Mouse (Mus musculus) splenic B cell, adult 2 months (primary cell): ENCODE data around the gene Cisd1.
A peak's percentile ranks its signal among the peaks of the same experiment; 100 is the strongest.

Experiments used
- DNase-seq: peaks from one replicate; pipeline ENCODE4 v3.0.0-alpha.2; 2011; ENCODE audit warnings: low read depth, low spot score
- H3K27me3 ChIP-seq: 2 replicates; pipeline ENCODE4 v1.6.1; 2012; ENCODE audit warnings: mild to moderate bottlenecking, low read length, moderate library complexity, mixed read lengths; ENCODE audit not compliant: control insufficient read depth, poor library complexity, insufficient read depth, severe bottlenecking
- H3K36me3 ChIP-seq: 2 replicates; pipeline ENCODE4 v1.6.1; 2012; ENCODE audit warnings: mild to moderate bottlenecking, low read length, moderate library complexity, mixed read lengths; ENCODE audit not compliant: control insufficient read depth, poor library complexity, insufficient read depth, severe bottlenecking

Cisd1 gene

DNA sequence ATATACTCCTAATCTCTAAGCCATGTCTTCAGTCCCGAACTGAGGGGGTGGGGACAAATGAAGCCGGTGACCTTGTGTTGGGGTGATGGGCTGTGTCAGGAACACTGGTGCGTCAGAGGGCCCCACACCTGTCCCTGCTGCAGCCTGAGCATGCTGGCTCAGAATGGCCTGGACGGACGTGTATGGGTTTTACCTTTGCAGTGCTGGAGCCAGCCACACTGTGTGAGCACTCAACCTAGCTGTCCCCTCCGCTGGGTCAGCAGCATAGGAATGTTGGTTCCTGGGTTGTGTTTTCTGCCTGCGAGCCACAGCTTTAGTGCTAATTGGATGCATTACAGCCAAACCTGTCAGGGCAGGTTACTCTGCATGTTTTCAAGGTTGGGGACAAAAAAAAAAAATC lies 18.6 kb downstream of the Cisd1 start:
- no peaks in the 10 kb centered on the region for H3K36me3 ChIP-seq
- DNase-seq = no peak
- no peaks in the 10 kb centered on the region for H3K27me3 ChIP-seq

DNA sequence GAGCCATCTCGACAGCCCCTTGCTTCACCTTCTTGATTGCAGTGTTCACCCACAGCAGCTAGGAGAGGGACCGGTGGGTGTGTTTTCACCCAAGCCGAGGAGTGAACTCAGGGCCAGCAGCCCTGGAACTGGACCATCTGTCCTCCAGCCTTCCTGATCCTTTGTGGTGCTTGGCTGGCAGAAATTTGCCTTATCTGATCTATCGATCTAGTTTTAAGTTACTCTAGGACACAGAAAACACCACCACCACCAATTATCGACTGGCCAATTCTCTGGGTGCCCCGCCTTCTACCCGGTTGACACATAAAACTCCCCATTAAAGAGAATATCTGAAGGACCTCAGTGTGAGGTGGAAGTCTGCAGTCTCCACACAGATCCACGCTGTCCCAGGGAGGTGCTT lies 21.1 kb downstream of the Cisd1 start:
- no peaks in the 10 kb centered on the region for H3K27me3 ChIP-seq
- no peaks in the 10 kb centered on the region for H3K36me3 ChIP-seq
- no peak for DNase-seq

GRCm38 (mm10) chr10:71316497-71316896 lies 28.3 kb downstream of the Cisd1 start:
- Histone ChIP-seq H3K36me3 (no peaks in the 10 kb centered on the region), H3K27me3 (no peaks in the 10 kb centered on the region)
- DNase-seq = no peak

- H3K36me3 ChIP-seq = no peaks in the 10 kb centered on the region
- H3K27me3 ChIP-seq = no peaks in the 10 kb centered on the region
- no peak for DNase-seq
These were observed 28.7 kb downstream of the Cisd1 start for GRCm38 (mm10) chr10:71316056-71316455.

- DNase-seq = no peak
- no peaks in the 10 kb centered on the region for H3K27me3 ChIP-seq
- no peaks in the 10 kb centered on the region for H3K36me3 ChIP-seq
These were observed 30.2 kb downstream of the Cisd1 start for GRCm38 (mm10) chr10:71314596-71314995.

DNA sequence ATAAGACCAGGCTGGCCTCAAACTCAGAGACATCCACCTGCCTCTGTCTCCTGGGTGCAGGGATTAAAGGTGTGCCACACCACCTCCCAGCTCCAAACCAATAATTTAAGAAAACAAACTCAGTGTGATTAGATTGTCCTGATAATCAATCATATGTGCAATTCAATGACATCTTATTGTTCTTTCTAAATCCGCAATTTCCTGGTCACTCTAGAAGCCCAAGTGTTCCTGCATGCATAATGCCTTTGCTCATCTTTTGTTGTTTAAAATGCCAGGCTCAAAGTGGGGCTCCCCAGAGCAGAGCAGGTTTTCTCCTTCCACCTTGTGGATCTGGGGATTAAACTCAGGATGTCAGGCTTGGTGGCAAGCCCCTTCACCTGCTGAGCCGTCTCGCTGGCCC lies 34.5 kb downstream of the Cisd1 start:
- H3K36me3 ChIP-seq = no peaks in the 10 kb centered on the region
- H3K27me3 ChIP-seq = no peaks in the 10 kb centered on the region
- no peak for DNase-seq

GRCm38 (mm10) chr10:71308199-71308598 lies 36.6 kb downstream of the Cisd1 start:
- no peak for DNase-seq
- Histone ChIP-seq H3K36me3 (no peaks in the 10 kb centered on the region), H3K27me3 (no peaks in the 10 kb centered on the region)

- no peaks in the 10 kb centered on the region for H3K27me3 ChIP-seq
- H3K36me3 ChIP-seq = no peaks in the 10 kb centered on the region
- peak; percentile 29 for DNase-seq
These were observed 38.0 kb downstream of the Cisd1 start for GRCm38 (mm10) chr10:71306759-71307158.

- Histone ChIP-seq H3K36me3 (no peaks in the 10 kb centered on the region), H3K27me3 (no peaks in the 10 kb centered on the region)
- peak; percentile 77 for DNase-seq
These were observed 38.6 kb downstream of the Cisd1 start for GRCm38 (mm10) chr10:71306190-71306589.

DNA sequence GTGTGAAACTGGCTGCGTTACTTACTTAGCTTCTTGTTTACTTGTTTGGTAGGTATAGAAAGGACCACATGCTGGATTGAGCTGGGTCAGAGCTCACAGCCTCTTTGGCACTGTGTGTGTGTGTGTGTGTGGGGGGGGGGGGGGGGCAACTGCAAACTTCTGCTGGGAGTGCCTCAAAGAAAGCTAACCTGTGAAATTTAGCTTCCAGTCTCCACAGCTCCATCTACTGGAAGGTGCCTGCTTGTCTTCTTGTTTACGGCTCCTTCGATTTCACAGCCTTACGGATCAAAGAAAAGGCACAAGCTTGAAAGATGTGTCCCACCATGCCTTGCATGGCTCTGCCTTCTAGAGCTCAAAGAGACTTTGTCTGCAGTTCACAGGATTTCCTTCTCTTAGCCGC lies 42.3 kb downstream of the Cisd1 start:
- Histone ChIP-seq H3K36me3 (no peaks in the 10 kb centered on the region), H3K27me3 (no peaks in the 10 kb centered on the region)
- DNase-seq = peak; percentile 75

GRCm38 (mm10) chr10:71300161-71300560 lies 44.6 kb downstream of the Cisd1 start:
- no peak for DNase-seq
- Histone ChIP-seq H3K36me3 (no peaks in the 10 kb centered on the region), H3K27me3 (no peaks in the 10 kb centered on the region)

DNA sequence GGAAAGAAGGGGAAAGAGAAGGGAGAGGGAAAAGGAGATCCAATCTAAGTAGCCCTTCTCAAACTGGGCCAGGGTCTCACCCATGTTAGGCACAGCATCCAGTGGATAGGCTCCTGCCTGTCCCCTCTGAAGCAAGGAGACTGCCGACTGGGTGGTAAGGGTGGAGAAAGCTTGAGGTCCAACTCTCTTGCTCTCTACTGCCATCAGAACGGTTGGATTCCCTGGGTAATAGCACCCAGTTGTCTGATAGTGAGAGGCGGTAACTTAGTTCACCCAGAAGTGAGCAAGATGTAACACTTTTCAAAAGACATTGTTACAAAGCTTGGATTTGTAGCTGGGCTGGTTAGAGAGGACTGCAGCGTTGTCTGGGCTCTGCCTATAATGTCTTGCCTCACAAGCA lies 51.5 kb downstream of the Cisd1 start:
- H3K36me3 ChIP-seq = no peaks in the 10 kb centered on the region
- H3K27me3 ChIP-seq = no peaks in the 10 kb centered on the region
- peak; percentile 13 for DNase-seq

DNA sequence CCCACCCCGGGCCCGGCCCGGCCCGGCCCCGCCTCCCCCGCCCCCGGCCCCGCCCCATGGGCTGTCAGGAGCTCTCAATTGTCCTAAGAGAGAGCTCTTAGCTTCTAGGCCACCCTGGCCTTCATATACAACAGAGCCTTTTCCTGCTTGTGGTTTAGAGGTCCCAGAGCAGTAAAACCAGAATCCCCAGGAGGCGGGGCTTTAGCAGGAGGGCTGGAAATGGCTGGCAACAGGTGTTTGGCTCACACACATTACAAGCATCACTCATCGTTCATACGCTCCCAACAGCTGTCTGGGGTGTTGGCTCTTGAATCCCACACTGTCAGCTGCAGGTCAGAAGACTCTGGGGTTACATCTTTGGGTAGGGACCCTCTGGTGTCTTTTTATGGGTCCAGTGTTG lies 52.5 kb downstream of the Cisd1 start:
- DNase-seq = peak; percentile 40

DNA sequence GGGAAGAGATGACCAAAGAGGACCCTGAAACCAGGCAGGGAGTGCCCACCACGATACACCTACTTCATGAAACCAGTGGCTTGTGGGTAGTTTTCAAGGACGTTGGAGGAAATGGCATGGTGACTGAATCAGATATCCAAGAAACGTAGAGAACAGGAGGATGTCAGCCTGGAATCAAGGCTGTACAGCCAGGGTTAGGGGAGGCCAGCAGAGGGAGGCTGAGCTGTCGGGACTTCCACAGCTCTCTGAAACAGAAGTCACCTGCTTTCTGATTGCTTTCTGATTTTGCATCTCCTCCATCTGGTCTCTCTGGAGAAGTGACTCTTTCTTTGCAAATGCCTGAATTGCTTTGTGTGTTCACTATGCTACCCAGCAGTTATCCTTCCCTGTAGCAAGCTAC lies 53.0 kb downstream of the Cisd1 start:
- peak; percentile 43 for DNase-seq
- no peaks in the 10 kb centered on the region for H3K27me3 ChIP-seq
- H3K36me3 ChIP-seq = no peaks in the 10 kb centered on the region

More for the DNA sequence above, 52.5 kb downstream of the Cisd1 start:
- Histone ChIP-seq H3K36me3 (no peaks in the 10 kb centered on the region), H3K27me3 (no peaks in the 10 kb centered on the region)

DNA sequence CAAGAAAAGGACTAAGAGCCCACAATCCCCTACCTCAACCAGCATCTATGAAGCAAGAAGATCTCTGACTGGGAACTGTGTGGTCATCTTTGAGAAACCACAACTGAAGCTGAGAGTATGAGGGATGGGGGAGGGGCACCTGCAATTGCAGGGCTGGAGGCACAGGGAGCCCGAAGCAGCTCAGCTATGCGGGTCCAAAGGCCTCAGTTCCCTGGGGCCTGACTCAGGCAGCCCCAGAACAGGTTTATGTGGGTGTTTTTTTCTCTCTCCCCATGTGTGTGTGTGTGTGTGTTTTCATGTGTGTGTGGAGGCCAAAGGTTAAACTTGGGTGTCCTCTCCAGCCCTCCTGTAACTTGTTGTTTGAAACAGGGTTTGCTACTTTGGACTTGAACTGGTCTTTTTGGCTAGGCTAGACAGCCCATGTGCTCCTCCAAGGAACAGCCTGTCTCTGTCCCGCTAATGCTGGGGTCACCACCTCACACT lies 53.5 kb downstream of the Cisd1 start:
- peak; percentile 21 for DNase-seq
- H3K36me3 ChIP-seq = no peaks in the 10 kb centered on the region
- no peaks in the 10 kb centered on the region for H3K27me3 ChIP-seq

DNA sequence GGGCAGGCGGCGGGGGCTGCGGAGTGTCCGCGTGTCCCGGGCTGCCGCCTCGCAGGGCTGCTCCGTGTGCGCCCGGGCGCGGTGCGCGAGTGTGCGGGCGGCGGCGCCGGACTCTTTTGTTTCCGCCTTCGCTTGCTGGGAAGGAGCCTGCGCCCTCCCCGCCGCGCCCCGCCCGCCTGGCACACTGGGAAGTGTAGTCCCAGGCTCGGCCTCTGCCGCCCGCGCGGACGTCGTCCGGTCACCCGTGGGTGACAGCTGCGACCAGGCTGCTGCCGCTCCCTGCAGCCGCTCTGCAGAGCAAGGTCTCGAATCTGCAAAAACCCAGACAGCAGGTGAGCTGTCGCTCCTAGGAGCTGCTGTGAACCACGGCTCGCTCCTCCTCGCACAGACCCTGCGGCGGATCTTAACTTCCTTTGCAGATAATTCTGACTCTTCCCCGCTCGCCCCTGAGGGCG lies 59.6 kb downstream of the Cisd1 start, which contains the start of gene Ube2d1:
TSS of gene Ube2d1 (minus strand) at position 137 of the 455 bp plus-strand sequence.
- H3K36me3 ChIP-seq = no peaks in the 10 kb centered on the region

More for the DNA sequence above, 59.6 kb downstream of the Cisd1 start, which contains the start of gene Ube2d1:
- DNase-seq = peak; percentile 75
- no peaks in the 10 kb centered on the region for H3K27me3 ChIP-seq
